Mouse (Mus musculus): Measurements from ENCODE around the gene Lrrfip2.

Lrrfip2 gene

DNA sequence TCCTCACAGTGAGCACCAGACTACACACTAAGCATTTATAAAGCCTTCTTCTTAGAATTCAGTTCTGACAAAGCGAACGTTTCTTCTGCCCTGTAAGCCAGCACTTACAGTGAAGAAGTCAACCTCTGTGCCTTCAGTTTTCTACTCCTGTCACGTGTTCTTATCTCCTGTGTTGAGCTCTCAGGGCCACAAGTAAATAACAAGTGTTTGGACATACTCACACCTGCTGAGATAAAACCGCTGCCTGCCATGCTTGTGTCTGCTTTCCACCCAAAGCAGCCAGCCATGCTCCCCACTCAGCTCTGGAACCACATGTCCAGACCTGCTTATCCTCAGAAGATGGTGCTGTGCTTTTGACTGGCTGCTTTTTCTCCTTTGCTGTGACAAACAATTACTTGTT is 49.2 kb downstream of the Lrrfip2 start:
- DNase-seq, result no peak

DNA sequence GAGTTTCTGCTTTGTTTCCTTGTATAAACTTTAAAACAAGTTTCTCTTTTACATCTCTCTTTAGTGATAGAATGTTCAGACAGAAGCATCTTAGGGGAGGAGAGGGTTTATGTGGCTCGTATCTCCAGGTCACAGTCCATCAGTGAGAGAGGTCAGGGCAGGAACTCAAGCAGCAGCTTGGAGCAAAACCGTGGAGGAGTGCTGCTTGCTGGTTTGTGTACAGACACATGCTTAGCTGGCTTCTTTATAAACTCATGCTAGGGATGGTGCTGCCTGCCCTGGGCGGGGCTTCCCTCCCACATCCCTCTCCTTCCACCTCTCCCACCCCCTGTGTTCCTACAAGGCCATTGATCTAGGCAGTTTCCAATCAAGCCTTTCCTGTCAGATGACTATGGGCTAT is 53.0 kb downstream of the Lrrfip2 start:
- DNase-seq, result no peak

DNA sequence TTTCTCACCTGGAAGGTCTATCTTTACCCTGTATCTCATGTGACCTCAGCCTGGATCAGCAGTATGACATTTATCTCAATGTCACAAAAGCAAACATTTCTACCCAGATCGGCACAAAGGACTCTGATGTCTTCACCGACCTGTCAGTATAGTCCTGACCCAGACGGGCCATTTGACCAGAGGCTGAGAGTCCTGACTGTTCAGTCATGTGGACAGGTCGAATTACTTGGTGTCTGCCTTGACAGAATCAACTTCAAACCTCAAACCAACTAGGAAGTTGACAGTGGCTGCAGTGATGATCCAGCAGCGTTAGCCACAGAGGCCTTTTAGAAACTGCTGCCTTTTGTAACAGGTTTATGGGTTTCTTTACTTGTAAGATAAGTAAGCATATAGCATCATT is 56.7 kb downstream of the Lrrfip2 start:
- DNase-seq, result no peak

- DNase-seq, result no peak
These were observed 61.6 kb downstream of the Lrrfip2 start for GRCm38 (mm10) chr9:111178971-111179370.

- no peak for DNase-seq
These were observed 64.8 kb downstream of the Lrrfip2 start for GRCm38 (mm10) chr9:111182176-111182575.

- no peak for DNase-seq
These were observed 67.5 kb downstream of the Lrrfip2 start for GRCm38 (mm10) chr9:111184929-111185328.

DNA sequence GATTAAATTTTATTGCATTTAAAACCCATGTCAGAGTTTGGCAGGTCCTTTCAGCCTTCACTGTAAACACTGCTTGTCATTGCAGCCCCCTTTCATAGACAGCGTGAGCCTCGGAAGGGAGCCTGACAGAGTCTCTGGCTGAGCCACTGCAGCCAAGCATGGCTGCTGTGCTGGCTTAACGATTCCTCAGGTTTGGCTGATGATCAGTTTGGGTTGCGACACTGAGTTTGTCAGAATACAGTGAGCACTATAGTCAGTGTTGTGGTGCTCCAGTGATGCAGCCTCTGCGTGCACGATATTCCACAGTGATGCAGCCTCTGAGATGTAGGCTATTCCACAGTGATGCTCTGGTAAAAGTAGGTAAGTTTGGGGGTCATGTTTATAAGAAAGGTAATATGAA is 69.5 kb downstream of the Lrrfip2 start:
- no peak for DNase-seq

DNA sequence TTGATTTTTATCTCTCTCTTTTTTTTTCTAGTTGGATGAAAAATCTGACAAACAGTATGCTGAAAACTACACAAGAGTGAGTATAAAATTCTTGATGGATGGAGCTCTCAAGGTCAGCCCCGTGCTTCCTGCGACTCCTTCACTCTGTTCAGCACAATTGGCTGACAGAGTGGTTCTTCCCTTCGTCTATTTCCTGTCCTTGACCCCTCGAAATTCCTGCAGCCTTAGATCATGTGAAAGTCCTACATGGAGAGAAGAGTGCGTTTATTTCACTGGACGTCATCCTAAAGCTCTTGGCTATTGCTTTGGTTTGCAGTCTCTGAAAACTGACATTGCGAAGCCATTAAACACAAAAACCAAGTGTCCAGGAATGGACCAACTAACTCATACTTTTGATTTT is 71.3 kb downstream of the Lrrfip2 start:
- no peak for DNase-seq

DNA sequence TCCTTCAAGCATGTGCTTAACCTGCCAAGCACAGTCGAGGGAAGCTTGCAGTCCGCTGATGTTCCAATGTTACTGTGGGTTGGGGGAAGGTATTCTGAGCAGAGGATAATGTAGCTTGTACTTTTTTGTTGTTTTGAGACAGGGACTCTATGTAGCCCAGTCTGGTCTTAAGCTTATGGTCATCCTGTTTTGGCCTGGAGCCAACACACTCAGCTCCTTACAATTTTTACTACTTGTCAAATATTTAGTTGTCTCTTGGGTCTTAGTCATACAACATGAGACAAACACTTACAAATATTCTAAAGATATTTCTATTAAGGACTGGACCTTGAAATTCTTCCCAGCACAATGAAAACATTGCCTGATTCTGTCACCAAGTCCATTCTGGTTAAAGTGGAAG is 75.8 kb downstream of the Lrrfip2 start:
- no peak for DNase-seq

DNA sequence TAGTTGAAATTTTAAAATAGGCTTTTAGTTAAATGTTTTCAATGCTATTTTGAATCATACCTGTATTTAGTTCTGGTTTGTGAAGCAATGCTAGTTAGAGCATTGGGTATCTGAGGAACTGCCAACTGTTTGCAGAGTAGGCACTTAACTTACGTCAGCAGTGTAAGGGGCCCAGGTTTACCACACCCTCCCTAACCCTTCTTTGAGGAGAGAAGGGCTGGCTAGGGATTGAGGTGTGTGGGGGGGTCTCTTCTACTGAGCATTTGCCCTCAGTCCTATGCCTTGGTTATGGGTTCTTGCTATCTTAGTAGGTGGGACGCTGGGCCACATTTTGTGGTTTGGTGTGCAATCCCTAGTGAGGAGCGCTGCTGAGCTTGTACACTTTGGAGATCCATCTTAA is 79.7 kb downstream of the Lrrfip2 start:
- DNase-seq, result no peak

GRCm38 (mm10) chr9:111197712-111198111 is 80.3 kb downstream of the Lrrfip2 start:
- no peak for DNase-seq

GRCm38 (mm10) chr9:111198332-111198731 is 80.9 kb downstream of the Lrrfip2 start:
- no peak for DNase-seq

DNA sequence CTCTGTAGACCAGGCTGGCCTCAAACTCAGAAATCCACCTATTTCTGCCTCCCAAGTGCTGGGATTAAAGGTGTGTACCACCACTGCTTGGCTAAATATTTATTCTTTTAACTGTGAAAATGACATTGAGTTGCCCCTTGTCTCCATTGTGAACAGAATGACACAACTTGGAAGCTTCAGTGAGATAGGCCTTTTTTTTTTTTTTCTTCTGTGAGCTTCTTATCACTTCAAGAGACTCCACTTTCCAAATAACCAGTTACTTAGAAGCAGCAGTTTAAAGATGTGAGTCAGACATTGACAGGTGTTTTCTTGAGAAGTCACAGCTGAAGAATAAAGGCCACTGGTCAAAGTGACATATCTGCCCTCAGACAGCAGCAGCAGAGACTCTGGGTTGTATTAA is 82.8 kb downstream of the Lrrfip2 start:
- no peak for DNase-seq

DNA sequence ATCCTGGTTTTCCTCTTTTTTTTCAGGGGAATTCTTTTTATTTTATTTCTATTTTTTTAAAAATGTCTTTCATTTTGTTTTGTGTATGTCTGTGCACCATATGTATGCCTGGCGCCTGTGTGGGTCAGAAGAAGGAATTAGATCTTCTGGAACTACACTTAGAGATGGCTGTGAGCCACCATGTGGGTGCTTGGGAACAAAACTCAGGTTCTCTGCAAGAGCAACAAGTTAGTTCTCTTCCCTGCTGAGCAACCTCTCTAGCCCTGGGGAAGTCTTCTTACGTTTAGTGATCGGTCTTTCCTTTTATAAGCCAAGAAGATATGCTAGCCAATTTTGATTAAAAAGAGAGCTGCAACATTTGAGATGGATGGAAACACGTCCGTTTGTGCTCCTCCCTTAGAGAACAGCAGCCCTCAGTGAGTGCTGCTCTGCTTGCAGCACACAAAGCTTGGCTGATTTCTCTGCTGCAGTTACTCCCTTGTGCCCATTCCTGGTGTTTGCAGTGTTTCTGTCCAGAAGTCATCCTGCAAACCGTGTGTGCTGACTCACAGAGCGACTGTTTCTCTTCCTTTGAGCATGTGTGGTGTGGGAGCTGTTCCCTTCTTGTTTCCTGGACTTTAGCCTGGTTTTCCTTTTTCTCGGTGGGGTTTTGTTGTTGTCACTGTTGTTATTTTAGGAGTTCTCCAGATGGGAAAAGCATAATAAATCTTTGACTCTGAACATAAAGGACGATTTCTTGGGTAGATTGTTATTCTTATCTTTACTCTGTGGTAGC is 87.4 kb downstream of the Lrrfip2 start:
- DNase-seq, result no peak

DNA sequence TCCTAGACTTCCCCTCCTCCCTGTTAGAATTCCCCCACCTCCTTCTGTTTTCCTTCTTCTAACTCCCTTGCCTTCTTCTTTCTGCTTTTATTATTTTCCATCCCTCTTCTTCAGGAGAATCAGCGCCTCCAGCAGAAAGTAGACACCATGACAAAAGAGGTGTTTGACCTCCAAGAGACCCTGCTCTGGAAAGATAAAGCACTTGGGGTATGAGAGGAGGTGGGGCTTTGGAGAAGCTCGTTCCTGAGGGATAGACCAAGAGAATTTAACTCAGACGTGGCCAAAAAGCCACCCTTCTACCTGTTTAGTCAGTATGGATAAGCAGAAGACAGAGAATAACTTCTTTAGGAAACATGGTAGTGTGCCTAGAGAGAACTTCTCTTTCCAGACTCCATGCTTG is 90.3 kb downstream of the Lrrfip2 start:
- DNase-seq, result no peak

GRCm38 (mm10) chr9:111208185-111208584 is 90.8 kb downstream of the Lrrfip2 start:
- no peak for DNase-seq

- DNase-seq, result no peak
These were observed 91.8 kb downstream of the Lrrfip2 start for GRCm38 (mm10) chr9:111209158-111209699.

DNA sequence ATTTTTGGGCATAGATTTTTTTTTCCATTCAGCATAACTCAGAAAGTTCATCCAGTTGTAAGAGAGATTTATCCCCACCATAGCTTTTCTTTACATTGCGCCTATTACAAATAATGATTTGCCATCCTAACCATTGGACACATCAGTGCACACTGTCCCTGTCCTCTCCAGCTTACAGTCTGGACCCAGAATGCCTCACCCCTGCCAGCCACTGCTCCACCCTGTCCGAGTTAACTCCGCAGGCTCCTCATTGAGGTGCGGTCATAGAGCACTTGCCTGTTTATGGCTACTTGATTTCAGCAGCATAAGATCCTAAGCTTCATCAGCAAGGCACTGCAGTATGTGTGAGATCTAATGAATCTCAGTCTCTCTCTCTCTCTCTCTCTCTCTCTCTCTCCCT is 93.0 kb downstream of the Lrrfip2 start:
- no peak for DNase-seq

DNA sequence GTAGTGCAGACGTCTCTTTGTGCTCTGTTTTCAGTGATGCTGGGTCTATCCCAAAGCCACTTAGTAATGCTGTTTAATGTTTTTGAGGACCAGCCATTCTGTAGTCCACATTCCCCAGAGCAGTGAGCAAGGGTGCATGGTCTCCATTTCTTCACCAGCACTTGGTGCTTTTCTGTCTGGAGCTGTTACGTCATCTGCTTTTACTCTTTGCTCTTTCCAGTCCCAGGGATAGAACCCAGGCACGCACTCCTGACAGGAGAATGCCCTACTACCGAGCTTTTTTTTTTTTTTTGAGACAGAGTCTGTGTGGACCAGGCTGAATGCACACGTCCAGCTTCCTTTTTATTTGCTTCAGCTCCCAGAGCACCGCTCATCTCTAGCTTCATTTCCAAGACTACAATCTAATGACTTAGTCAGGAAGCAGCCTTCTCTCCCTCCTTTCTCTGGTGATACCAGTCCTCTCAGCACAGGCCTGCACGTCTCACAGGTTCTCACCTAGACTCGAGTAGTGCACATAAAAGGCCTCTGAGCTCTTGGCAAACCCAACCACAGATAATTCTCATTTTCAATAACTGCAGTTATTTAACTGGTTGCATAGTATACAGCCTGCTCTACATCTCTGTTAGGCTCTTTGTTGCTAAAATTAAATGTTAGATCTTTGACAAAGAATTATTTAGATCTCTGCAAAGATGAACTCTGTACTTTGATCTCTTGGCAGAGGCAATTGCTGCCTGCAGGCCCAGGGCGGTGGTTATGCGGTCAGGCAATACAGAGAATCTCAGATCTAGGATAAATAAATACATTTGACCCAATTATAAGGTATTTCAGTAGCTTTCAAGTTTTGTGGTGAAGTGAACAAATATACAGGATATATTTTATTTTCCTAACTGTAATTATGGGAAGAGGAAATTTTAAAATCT is 94.0 kb downstream of the Lrrfip2 start:
- peak; percentile 19 to 38 for DNase-seq

DNA sequence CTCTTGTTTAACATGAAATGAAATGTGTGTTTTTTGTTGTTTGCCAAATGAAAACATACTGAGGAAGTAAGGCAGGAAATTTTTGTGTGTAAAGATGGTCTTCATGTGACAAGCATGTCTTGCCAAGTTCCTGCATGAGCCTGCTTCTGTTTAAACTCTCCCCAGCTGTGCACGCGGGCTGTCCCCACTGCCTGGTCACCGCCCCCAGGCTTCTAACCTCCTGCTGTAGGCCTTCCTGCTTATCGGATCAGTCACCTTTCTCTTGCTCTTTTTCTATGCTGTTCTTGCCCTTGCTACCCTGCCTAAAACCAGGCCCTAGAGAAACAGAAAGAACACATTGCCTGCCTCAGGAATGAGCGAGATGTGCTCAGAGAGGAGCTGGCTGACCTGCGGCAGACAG is 96.1 kb downstream of the Lrrfip2 start:
- DNase-seq, result peak; percentile 13 to 15

GRCm38 (mm10) chr9:111216424-111216823 is 99.0 kb downstream of the Lrrfip2 start:
- DNase-seq, result no peak

- DNase-seq, result no peak
These were observed 103.2 kb downstream of the Lrrfip2 start for GRCm38 (mm10) chr9:111220551-111221080.

DNA sequence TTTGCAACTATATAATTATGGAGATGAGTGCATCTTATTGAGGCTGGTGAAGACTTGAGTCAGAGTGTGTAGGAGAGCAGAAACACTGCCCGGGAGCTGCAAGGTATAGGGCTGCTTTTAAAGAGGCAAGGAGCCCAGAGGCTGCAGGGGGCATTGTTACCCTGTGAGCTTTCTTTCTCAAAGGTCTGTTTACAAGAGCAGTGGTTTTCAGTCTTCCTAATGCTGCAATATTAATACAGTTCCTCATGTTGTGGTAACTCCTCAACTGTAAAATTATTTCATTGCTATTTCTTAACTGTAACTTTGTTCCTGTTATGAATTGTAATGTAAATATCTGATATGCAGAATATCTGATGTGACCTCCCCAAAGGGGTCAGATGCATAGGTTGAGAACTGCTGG is 104.2 kb downstream of the Lrrfip2 start:
- no peak for DNase-seq

DNA sequence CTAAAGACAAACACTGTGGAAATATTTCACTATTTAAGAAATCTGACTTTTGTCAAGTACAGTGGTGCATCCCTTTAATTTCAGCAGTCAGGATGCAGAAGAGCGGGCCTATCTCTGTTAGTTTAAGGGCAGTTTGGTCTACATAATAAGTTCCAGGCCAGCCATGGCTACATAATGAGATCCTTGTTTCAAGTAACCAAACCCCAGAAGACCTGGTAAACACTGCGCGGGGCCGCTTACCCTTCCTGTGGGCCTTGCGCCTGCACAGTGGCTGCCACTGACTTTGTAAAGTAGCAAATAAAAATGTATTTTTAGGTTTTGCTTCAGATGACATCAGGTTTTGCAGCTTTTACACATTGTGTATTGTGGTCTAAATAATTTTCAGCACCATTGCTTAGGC is 106.0 kb downstream of the Lrrfip2 start:
- DNase-seq, result no peak

Measured in kidney, adult 8-10 months (tissue).